Mouse (Mus musculus) ovary, postnatal 10 days (tissue): ENCODE data around the gene Kif21a.

Experiments
- DNase-seq: peaks from one replicate; pipeline ENCODE4 v3.0.0; 2022; ENCODE audit warnings: low spot score

Gene Kif21a

DNA sequence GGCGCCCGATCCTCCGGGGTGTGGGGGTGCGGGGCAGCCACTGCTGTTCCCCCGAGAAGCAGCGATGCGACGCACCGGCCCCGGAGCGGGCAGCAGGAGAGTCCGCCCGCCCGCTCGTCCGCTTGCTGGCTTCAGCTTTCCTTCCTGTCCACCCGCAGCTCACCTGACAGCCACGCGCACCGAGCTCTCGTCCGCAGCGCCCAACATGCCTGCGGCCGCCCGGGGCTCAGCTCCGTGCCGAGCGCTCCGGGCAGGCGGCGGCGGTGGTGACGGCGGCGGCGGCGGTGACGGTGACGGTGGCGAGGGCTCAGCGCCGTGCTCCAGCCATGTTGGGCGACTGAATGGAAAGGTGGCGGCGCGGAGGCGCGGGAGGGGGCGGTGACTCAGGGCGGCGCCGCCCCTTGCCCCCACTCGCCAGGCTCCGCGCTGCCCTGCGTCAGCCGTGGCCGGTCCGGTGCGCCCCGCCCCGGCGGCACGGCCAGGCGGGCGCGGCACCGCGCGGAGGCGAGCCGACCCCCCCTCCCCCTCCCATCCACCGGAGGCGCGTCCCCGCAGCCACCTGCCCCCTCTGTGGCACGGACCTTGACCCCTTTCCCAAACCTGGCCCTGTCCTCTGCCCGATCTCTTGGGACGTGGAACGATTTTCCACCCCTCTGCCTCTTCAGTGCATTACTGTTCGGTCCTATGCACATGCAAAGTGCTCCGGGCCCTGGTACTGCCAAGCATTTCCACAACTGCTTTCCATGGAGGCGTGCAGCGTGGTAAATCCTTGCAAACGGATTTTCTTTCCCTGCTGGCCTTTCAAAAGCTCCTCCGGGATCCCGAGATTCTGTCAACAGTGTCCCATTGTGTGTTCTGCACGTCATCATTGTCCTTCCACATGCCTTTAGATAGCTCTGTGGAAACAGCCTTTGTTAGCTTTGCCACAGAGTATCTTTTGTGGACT lies at the start of gene Kif21a:
Gene Kif21a (minus strand): TSS at position 453 of the 946 bp plus-strand sequence.
- peak; percentile 41 for DNase-seq

DNA sequence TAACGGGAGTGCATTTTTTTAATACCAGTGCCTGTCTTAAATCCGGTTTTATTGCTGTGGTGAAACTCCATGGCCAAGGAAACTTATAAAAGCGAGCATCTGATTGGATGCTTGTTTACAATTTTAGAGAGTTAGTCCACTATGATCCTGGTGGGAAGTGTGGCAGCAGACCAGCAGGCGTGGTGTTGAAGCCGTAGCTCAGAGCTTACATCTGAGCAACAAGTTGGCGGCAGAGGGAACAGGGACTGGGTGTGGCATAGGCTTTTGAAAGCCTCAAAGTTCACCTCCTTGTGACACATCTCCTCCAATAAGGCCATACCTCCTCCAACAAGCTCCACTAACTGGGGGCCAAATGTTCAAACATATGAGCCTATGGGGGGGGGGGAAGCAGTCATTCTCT lies 46.9 kb upstream of the Kif21a start:
- DNase-seq = no peak

DNA sequence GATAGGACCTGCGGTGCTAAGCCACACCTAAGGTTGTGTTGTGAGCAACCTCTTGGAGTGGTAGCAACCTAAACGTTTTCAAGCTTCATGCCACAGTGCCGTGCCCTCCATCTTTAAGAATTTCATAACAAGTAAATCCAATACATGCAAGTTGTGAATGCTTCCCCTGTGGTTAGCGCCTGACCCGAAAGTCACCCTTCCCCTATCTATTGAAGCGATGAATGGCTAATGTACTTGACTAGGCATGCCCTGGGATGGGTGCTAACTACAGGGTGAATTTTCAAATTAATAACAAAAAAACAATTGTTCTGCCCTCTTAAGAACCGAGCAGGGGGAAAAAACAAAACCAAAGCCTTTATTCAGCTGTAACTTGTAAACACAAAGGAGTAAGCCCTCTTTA lies 39.7 kb upstream of the Kif21a start:
- no peak for DNase-seq

DNA sequence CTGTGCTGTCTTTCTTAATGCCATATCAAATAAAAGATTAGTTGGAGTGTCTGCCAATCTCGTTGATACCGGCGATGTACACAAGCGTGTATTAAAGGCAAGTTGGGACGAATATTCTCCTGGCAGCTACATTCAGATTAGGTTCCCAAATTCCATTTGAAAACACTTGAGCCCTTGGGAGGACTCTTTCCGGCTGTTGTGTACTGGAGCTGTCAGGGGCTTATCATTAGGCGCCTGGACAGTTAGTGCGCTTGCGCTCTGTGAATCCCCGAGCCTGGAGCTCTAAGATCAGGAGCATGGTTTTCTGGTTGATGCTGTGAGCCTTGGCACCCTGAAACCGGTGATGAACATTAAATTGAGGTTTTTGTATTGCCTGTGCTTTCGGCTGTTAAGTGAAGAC lies 38.3 kb upstream of the Kif21a start:
- no peak for DNase-seq

DNA sequence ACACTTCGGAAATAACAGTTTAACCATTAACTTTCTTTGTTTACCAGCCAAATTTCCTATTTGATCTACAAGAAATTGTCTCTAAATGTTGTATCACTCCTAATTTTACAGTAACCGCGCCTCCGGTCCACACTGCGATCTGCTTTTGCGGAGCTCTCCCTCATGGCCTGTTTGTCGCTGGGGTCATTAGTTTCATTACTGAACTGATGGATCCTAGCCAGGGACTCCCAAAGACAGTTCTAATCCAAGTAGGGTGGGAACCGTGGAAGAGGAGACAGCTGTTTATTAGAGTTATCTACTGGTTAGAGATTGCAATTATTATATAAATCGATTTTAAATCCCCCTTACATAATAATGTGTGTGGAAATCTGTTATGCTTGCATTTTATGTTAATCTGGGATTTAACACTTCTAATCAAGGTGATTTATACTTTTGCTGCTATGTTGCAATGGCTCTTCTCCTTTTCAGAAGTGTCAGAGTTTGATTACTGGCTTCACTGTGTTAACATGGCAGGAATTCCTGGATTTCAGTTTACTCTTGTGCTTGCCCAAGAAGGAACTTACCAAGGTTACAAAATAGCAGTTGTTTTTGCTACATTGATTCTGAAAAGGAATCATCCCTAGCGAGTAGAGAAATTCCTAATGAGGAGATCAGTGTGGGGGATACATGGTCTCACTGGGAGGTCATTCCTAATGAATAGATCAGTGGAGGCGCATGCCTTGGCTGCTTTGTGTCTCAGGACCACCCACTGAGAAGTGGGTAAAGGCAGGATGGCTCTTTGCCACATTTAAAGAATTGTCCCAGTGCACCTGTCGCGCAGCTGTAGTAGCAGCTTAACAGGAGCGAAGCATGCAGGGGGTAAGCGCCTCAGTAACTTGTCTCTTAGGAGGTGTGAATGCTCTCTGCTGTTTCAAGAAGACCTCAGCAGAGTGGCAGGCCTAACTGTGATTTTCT lies 28.0 kb upstream of the Kif21a start:
- DNase-seq = no peak

DNA sequence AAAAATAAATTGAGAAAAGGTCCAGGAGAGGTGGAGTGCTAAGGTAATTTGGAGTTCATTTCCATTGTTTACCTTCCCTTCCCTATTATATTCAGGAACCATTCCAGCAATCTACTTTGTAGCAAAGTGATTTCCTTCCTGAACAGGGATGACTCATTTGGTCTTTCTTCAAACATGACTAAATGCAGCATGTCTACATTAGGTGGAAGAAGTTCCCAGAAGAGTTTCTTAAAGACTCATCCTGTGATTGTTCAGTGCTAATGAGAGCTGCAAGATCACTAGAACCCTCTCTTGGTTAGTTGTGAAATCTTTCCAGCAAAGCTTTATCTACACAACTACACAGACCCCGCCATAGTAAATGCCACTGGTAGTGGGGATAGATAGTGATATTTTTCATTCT lies 22.7 kb upstream of the Kif21a start:
- no peak for DNase-seq

DNA sequence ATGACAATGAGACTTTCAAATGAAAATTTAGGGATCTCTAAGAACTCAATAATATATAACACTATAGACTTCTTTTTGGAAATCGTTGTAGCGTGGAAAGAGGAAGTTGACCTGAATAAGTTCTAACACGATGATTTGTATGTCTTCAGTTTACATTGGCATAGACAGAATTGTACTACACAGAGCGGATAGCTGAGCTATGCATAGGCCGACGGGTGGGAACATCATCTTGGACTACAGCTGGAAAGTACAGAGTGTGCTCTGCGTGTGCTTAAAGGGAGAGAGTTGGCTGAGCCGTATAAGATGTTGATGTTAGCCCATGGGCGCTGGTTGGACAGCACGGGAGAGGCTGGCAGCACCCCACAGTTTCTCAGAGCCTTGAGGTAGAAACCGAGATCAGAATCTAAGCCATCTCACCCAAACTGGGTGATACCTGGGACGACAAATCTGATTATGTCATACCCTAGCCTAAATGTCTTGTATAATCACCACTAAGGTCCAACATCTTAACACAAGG lies 14.6 kb upstream of the Kif21a start:
- no peak for DNase-seq

DNA sequence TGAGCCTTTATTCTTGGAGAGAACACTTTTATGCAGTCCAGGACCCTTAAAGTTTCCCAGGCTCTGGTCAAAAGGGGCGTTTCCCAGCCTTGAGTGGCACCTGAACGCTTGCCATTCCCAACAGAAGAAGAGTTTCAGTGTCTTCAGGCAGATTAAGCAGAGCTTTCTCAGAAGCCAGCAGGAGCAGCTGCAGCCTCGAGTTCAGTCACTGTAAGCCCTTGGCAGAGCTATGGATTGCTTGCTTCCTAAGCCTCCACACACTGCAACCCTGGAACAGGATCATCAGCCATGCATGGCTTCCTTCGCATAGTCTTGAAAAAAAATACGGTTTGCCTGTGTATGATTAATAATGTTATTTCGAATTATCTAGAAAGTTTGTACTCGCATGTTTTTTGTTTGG lies 14.1 kb upstream of the Kif21a start:
- DNase-seq = no peak

DNA sequence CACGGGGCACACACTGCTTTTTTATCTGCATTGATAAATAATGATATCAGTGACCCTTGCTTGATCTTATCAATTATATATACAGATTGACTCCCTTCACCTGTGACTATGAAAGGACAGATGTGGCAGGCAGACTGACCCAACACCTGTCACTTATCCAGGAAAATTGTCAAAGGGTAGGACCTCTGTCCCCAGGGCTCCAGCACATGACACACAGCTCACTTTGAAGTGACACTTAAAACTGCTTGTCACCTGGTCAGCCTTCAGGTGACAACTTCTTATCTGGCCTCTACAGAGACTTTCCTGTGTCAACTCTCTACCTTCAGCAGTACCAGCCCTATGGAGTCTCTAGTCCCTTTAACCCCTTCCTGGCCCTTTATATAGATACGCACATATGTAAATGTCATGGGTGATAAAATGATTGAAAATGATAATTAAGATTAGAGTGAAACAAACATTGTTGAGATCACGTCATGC lies 7.2 kb upstream of the Kif21a start:
- no peak for DNase-seq

DNA sequence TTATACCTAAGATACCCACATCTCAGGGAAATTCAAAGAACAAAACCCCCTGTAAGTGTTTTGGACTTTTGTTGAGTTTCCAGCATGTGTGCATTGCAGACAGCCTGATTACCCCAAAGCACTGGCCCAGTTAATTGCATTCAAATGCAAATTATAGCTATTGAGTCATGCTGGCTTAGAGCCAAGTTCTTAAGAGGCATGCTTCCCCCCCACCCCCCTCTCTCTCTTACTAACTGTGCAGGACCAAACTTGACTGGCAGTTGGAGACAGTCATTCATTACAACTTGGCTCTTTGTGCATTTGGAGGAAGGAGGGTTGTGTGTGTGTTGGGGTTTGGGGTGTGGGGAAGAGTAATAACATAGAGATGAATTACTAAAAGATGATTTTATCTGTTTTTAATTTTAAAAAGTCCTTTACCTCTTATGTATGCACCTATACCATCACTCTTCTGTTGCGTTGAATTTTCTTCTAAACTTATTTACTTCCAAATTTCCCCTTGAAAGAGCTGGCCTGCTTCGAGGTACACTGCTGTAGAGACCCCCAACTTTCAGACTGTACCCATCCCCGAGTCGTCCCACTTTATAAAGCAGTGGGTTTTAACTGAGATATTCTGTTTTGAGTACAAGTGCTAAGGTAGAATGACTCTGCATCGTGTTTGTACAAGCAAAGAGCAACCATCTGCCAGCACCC lies 6.6 kb upstream of the Kif21a start:
- DNase-seq = no peak

DNA sequence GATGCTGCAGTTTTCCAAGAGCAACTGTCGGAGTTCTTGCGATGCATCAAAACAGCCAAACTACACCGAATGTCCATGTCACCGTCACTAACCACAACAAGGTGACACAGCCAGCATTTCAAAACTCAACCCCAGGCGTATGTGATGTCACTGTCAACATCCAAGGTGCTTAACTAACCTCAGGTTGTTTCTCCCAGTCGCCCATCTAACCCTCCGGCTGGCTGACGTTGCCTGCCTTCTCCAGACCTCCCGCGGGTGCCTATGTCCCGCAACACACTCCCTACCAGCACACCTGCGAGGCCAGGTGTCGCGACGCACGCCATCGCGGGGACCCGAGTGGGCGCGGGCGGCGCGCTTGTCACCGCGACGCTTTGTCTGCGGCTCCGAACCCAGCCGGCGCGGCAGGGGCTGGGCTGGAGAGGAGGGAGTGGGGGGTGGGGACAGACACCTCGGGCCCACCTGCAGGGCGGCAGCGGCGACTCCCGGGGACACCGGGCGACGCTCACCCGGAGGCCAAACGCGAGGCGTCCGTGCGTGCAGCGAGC lies 725 bp downstream of the Kif21a start:
- no peak for DNase-seq

DNA sequence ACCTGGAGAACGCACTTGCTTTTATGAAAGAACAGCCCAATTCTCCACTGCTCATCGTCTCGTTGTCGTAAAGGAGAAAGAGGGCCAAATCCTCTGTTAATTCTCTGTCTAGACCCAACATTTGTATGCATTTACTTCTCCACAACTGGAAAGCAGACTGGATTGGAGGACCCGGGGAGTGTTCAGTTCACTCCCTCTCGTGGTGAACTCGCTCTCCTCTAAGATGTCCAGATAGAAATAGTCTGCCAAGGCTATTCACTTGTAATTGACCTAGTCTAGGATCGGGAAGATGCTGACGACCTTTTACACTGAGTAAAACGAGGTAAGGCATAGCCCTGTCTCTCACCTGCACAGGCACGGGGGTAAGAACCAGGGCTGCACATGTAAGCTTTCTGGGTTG lies 2.1 kb downstream of the Kif21a start:
- DNase-seq = no peak

DNA sequence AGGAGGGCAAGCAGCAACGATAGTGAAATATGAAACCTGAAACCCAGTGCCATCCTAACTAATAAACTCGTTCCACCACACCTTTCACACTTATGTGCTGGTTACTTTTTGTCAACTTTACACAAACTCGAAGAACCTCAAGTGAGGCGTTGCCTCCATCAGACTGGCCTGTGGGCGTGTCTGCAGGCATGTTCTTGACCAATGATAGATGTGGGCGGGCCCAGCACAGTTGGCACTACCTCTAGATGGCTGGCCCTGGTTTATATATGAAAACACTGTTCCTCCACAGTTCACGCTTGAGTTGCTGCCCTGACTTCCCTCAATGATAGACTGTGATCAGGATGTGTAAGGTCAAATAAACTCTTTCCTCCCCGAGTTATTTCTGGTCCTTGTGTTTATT lies 3.2 kb downstream of the Kif21a start:
- no peak for DNase-seq

DNA sequence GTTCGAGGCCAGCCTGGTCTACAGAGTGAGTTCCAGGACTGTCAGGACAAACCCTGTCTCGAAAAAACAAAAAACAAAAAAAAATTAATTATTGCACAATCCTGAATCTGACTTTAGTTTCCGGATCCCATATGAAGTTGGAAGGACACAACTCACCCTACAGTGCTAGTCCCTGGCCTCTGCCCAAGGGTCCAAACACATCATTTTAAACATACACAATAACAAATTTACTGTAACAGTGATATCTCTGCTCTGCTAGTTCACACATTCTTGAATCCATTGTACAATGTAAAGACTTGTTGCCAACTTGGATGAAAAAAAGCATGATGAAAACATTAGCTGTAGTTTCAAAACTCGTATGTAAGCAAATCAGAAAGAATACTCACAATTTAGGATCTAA lies 6.5 kb downstream of the Kif21a start:
- DNase-seq = no peak

DNA sequence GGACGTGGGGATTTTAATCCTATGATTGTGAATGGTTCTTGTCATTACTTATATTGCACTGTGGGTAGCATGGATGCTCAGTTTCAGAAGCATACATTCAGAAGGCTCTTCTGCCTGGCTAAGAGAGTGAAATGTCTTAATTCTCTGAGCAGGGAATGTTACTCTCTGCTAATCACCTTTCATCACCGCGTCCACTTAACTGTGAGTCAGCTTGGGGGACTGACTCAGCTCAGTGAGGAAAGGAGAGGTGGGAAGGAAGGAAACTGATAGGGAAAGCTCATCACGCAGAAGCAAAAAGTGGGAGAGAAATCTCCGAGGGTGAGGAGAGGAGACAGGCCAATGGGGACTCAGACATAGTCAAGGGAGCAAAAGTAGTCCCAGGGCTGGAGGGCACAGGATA lies 10.9 kb downstream of the Kif21a start:
- no peak for DNase-seq

DNA sequence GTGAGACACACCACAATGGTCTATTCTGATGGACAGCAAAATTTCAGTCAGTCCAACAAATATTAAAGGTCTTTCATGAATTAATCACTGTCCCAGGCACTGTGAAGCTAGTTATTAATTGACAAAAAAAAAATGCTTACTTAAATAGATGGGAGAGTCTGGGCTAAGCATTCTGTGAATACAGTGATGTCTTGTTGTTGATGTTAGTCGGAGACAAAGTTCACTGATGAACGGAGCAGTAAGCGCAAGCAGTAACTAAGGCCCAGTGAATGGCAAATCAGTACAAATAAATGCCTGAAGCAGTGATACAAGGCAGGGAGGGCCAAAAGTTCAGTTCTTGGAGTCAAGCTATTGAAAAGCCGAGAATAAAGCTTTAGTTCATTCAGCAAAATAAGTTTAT lies 15.7 kb downstream of the Kif21a start:
- no peak for DNase-seq

DNA sequence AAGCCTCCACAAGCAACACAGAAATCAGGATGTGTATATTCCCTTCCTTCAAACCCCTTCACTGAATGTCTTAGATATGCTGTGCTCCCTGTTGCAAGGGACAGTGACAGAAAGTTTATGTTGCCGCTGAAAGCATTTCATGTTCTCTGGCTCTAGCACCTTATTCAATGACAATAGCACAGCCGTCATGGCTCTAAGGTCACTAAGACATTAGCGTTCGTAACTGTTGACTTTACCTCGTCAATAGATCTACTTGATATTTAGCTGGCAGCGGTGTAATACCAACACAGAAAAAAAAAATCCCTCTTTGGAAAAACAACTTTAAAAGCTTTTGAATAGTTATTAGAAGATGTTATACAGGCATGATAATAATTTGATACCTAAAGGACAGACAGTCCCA lies 16.2 kb downstream of the Kif21a start:
- no peak for DNase-seq

DNA sequence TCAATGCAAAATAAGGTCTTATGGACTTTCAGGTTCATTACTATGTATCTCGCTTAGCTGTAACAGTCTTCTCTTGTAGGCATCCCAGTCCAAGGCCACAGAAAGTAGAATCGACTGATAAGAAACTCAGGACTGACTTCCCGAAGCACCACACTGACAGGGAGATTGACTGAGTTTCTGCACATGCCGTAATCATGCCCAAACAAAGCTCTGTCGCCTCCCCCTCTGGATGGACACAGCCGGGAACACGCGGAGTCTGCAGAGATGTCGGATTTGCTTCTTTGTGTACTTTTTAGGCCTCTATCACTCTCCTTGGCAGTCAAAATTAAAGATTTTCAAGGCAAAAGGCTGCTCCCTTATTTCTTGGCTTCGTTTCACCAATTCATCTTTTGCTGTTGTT lies 20.8 kb downstream of the Kif21a start:
- no peak for DNase-seq

DNA sequence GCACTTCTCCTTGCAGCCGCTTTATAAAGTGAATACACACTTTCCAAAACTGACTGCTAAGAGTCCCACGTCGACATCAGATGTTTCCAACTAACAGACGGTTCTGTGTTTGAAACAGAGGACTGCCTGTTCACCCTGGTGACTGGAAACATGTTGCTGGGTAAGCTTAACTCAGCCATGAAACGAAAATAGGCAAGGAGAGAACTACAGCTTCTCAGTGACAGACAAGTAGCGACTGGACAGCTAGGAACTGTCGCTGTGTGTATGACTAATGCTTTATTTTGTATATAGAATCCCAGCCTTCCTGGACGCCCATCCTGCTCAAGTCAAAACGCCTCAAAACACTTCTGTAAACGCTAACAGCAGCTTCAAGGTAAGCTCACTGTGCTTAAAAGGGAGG lies 21.3 kb downstream of the Kif21a start:
- DNase-seq = no peak

DNA sequence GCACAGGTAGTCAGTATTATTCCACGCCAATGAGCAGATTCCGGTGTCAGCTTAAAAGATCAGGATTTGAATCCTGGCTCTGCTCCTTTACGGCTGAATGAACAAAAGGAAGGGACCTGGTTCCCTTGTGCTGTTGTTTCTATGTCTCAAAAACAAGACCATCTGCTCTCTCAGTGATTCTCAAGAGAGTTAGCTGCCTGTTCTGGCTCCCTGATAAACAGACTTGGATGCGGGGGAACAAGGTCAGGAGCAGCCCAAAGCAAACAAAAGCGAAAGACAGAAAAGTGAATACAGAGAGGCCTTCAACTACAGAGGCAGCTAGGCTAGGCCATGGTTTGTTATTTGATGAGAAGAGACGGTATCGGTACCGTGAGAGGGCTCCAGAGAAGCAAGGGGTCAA lies 27.5 kb downstream of the Kif21a start:
- DNase-seq = no peak

DNA sequence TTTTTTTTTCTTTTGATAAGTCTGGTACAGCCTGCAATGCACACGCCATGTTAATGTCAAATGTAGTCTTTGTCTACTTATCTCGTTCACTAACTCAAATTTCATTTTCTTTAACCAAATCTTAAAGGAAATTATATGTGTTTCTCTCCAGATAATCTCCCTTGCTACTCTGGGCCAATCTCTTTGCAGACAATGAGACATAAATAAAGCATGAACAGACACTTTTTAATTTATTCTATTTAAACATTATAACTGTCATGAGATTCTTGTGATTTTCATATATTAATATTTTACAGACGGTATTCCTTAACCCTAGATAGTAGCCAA lies 30.9 kb downstream of the Kif21a start:
- no peak for DNase-seq
